Mouse (Mus musculus): ENCODE measurements around the gene Rbfox3. TPM values are rescaled to one million over a fixed set of nuclear protein-coding genes. Genes with fewer than 3 reads are reported as not detected.

Gene Rbfox3
- total and polyA plus RNA-seq, 3 experiments = not detected

DNA sequence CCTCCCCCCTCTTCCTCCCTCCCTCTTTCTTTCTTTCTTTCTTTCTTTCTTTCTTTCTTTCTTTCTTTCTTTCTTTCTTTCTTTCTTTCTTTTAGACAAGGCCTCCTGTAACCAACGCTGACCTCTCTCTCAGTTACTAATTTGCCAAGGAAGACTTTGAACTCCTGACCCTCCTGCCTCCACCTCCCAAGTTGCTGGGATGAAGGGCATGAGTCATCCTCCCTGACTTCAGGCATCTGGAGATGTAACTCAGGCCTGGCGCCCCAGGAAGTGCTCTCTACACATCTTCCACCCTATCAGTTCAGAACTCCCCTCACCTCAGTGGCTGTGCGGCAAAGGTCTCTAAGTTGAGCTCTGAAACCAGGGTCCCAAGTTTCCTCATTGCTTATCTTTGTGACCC lies 143.0 kb downstream of the Rbfox3 start:
- Histone ChIP-seq H3K36me3 (replicated peaks in 1 of 2; ENCODE audit: control insufficient read depth in 1 of 2, insufficient read depth in 1 of 2, low read length in 1 of 2) (no peaks in the 10 kb centered on the region), H3K4me1 (ENCODE audit: control insufficient read depth in 1 of 2, insufficient read depth in 2 of 2) (no peaks in the 10 kb centered on the region), H3K9me3 (replicated peaks; ENCODE audit: low read length) (no peaks in the 10 kb centered on the region), H3K27me3 (replicated peaks) (peaks cover 94% of the 10 kb centered on the region), H3K4me3 (replicated peaks in 1 of 3; ENCODE audit: low read depth in 2 of 3, low read length in 2 of 3, poor library complexity in 1 of 3) (no peak overlapping the region), H3K9ac (ENCODE audit: insufficient read depth, low read depth) (no peak overlapping the region), H3K27ac (ENCODE audit: insufficient read depth, low read depth) (no peak overlapping the region), H3K4me2 (ENCODE audit: insufficient read depth, low read depth, poor library complexity, severe bottlenecking) (no peak overlapping the region), H3K79me2 (replicated peaks; ENCODE audit: control insufficient read depth, extremely low read depth, insufficient read depth, poor library complexity, severe bottlenecking) (no peaks in the 10 kb centered on the region)
- in situ Hi-C loops (cut with MboI; ENCODE audit: low pct_ligation_motif_present, low pct_unique_long_range_greater_than_20kb, low sequenced_read_pairs) = no loop called here
- dilution Hi-C loops (cut with MboI; ENCODE audit: extremely low pct_ligation_motif_present, extremely low pct_unique_long_range_greater_than_20kb, low sequenced_read_pairs) = no loop called here
- TF ChIP-seq ZMIZ1 (IDR thresholded peaks at IDR 0.05; ENCODE audit: low read depth, low read length) (no peak), TCF12 (IDR thresholded peaks at IDR 0.05; ENCODE audit: low read depth, low read length) (no peak), NELFE (IDR thresholded peaks at IDR 0.05; ENCODE audit: low read depth, low read length) (no peak), MAX (IDR thresholded peaks at IDR 0.05; ENCODE audit: low read length) (no peak), USF2 (conservative IDR thresholded peaks at IDR 0.05; ENCODE audit: low read depth, low read length) (no peak), ELF1 (IDR thresholded peaks at IDR 0.05; ENCODE audit: low read depth, low read length) (no peak), ZKSCAN1 (IDR thresholded peaks at IDR 0.05; ENCODE audit: borderline replicate concordance, low read depth, low read length) (no peak), RCOR1 (conservative IDR thresholded peaks at IDR 0.05; ENCODE audit: low read depth, low read length) (no peak), MAZ (IDR thresholded peaks at IDR 0.05; ENCODE audit: low read depth, low read length) (no peak), GABPA (IDR thresholded peaks at IDR 0.05; ENCODE audit: insufficient replicate concordance, low read depth, low read length) (no peak), SMC3 (IDR thresholded peaks at IDR 0.05; ENCODE audit: low read depth, low read length) (no peak), USF1 (IDR thresholded peaks at IDR 0.05; ENCODE audit: low read depth, low read length) (no peak)
- no peak for DNase-seq (ENCODE audit: extremely low read depth)

DNA sequence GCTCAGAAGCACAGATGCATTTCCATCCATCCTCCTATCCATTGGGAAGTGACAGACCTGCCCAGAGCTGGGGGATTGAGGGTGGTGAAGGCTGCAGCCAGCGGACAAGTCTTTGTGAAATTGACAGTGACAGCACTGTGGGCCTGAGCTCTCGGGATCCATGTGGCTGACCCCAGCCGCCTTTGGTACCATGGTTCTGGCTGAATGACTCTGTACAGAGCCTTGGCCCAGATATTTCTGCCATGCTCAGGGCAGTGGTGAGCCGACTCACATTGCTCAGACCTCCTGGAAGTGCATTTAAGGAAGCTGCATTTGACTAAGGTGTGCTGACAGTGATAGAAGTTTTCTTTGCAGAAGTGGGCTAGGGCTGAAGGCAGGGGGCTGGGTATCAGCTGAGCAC lies 144.0 kb downstream of the Rbfox3 start:
- H3K9ac ChIP-seq (ENCODE audit: insufficient read depth, low read depth) = no peak overlapping the region

More for the DNA sequence above, 144.0 kb downstream of the Rbfox3 start:
- TF ChIP-seq MEF2A (IDR thresholded peaks at IDR 0.05; ENCODE audit: borderline replicate concordance, low read depth, low read length) (no peak), ZKSCAN1 (IDR thresholded peaks at IDR 0.05; ENCODE audit: borderline replicate concordance, low read depth, low read length) (no peak), USF2 (conservative IDR thresholded peaks at IDR 0.05; ENCODE audit: low read depth, low read length) (no peak), GABPA (IDR thresholded peaks at IDR 0.05; ENCODE audit: insufficient replicate concordance, low read depth, low read length) (no peak), BHLHE40 (IDR thresholded peaks at IDR 0.05; ENCODE audit: low read depth, low read length) (no peak), TCF12 (IDR thresholded peaks at IDR 0.05; ENCODE audit: low read depth, low read length) (no peak), ZMIZ1 (IDR thresholded peaks at IDR 0.05; ENCODE audit: low read depth, low read length) (no peak)
- Histone ChIP-seq H3K4me1 (ENCODE audit: control insufficient read depth in 1 of 2, insufficient read depth in 2 of 2) (no peaks in the 10 kb centered on the region), H3K4me3 (replicated peaks in 1 of 3; ENCODE audit: low read depth in 2 of 3, low read length in 2 of 3, poor library complexity in 1 of 3) (no peak overlapping the region), H3K27me3 (replicated peaks) (peaks cover 92% of the 10 kb centered on the region), H3K4me2 (ENCODE audit: insufficient read depth, low read depth, poor library complexity, severe bottlenecking) (no peak overlapping the region), H3K9me3 (replicated peaks; ENCODE audit: low read length) (no peaks in the 10 kb centered on the region), H3K36me3 (replicated peaks in 1 of 2; ENCODE audit: control insufficient read depth in 1 of 2, insufficient read depth in 1 of 2, low read length in 1 of 2) (no peaks in the 10 kb centered on the region), H3K79me2 (replicated peaks; ENCODE audit: control insufficient read depth, extremely low read depth, insufficient read depth, poor library complexity, severe bottlenecking) (no peaks in the 10 kb centered on the region), H3K27ac (ENCODE audit: insufficient read depth, low read depth) (no peak overlapping the region)
- DNase-seq (ENCODE audit: extremely low read depth) = no peak
- dilution Hi-C loops (cut with MboI; ENCODE audit: extremely low pct_ligation_motif_present, extremely low pct_unique_long_range_greater_than_20kb, low sequenced_read_pairs) = no loop called here
- in situ Hi-C loops (cut with MboI; ENCODE audit: low pct_ligation_motif_present, low pct_unique_long_range_greater_than_20kb, low sequenced_read_pairs) = no loop called here

All from CH12.LX (cell line).